Mouse (Mus musculus) embryonic facial prominence, embryonic 12.5 days (tissue): ENCODE measurements around the gene 1700020L24Rik. TPM values are rescaled to one million over a fixed set of nuclear protein-coding genes. Genes with fewer than 3 reads are reported as not detected.

ENCODE experiments used
- ATAC-seq: fragments of 200-750 bp; cut with Nextera tagmentation; 2 replicates; pipeline ENCODE4 v1.8.0; 2017; ENCODE audit not compliant: insufficient number of reproducible peaks, insufficient read depth, low FRiP score, low TSS enrichment
- H3K27ac ChIP-seq: fragments of 300-500 bp; sonication (generic); 2 replicates; pipeline ENCODE4 v1.5.1; 2016; ENCODE audit warnings: mild to moderate bottlenecking
- H3K27me3 ChIP-seq: fragments of 300-500 bp; sonication (generic); 2 replicates; pipeline ENCODE4 v1.6.1; 2016; ENCODE audit warnings: mild to moderate bottlenecking, moderate library complexity
- H3K36me3 ChIP-seq: fragments of 300-500 bp; sonication (generic); 2 replicates; pipeline ENCODE4 v1.6.1; 2016; ENCODE audit warnings: mild to moderate bottlenecking
- H3K4me1 ChIP-seq: fragments of 300-500 bp; sonication (generic); 2 replicates; pipeline ENCODE4 v1.6.1; 2016
- H3K4me2 ChIP-seq: fragments of 300-500 bp; sonication (generic); replicated peaks from 2 replicates; pipeline ENCODE4 v1.6.1; 2016; ENCODE audit warnings: mild to moderate bottlenecking, moderate library complexity
- H3K4me3 ChIP-seq: fragments of 300-500 bp; sonication (generic); 2 replicates; pipeline ENCODE4 v1.5.1; 2016; ENCODE audit warnings: mild to moderate bottlenecking
- H3K9ac ChIP-seq: fragments of 300-500 bp; sonication (generic); 2 replicates; pipeline ENCODE4 v1.6.1; 2016; ENCODE audit warnings: mild to moderate bottlenecking, moderate library complexity
- H3K9me3 ChIP-seq: fragments of 300-500 bp; sonication (generic); 2 replicates; pipeline ENCODE4 v1.6.1; 2016; ENCODE audit warnings: mild to moderate bottlenecking, moderate library complexity
- WGBS: fragments of 180-500 bp; shearing (Covaris S2); methylation state at CpG from one replicate; pipeline ENCODE4 v1.1.7; 2016; 5-methylcytosine and 5-hydroxymethylcytosine counted together
- polyA plus RNA-seq: library from polyadenylated mRNA; unstranded; fragments of >200 nt; fragmentation: Nextera tagmentation; extraction: Ambion mirVana; gene quantifications from 2 replicates; pipeline ENCODE4 v1.2.1, GENCODE M21; 2016

Gene 1700020L24Rik
- polyA plus RNA-seq, 1 experiment from 2014 or later = 0.60 TPM

- Histone ChIP-seq H3K9ac (0 out of 2 replicates have a peak overlapping the region, but pooled peaks have one; percentile 59), H3K4me3 (no peak overlapping the region), H3K4me2 (peak overlapping the region; percentile 86), H3K27me3 (peaks cover 50% of the 10 kb centered on the region), H3K4me1 (peaks cover 10% of the 10 kb centered on the region; the same call in 1 of the 2 replicates), H3K36me3 (no peaks in the 10 kb centered on the region), H3K27ac (no peak overlapping the region), H3K9me3 (no peaks in the 10 kb centered on the region)
- 33% methylated on average over 6 of the region's 7 CpGs for WGBS
- ATAC-seq = no peak
Observed at GRCm38 (mm10) chr11:83441235-83441634, 3.8 kb downstream of the 1700020L24Rik start.

GRCm38 (mm10) chr11:83442596-83443267 is 5.3 kb downstream of the 1700020L24Rik start:
- 12% methylated on average over 29 of the region's 29 CpGs for WGBS
- ATAC-seq = no peak

GRCm38 (mm10) chr11:83443824-83444223 is 6.3 kb downstream of the 1700020L24Rik start:
- H3K4me3 ChIP-seq = no peak overlapping the region
- 7% methylated on average over 7 of the region's 7 CpGs for WGBS
- no peak overlapping the region for H3K9ac ChIP-seq
- no peaks in the 10 kb centered on the region for H3K36me3 ChIP-seq
- H3K4me2 ChIP-seq = no peak overlapping the region
- H3K4me1 ChIP-seq = peaks cover 19% of the 10 kb centered on the region
- peaks cover 56% of the 10 kb centered on the region for H3K27me3 ChIP-seq
- no peak for ATAC-seq
- no peak overlapping the region for H3K27ac ChIP-seq
- no peaks in the 10 kb centered on the region for H3K9me3 ChIP-seq

More at GRCm38 (mm10) chr11:83442596-83443267, 5.3 kb downstream of the 1700020L24Rik start:
- Histone ChIP-seq H3K4me1 (peaks cover 10% of the 10 kb centered on the region; the same call in 1 of the 2 replicates), H3K9me3 (no peaks in the 10 kb centered on the region), H3K27me3 (peaks cover 56% of the 10 kb centered on the region), H3K4me2 (peak overlapping the region; percentile 40), H3K4me3 (0 out of 2 replicates have a peak overlapping the region, but pooled peaks have one; percentile 13), H3K9ac (no peak overlapping the region), H3K36me3 (no peaks in the 10 kb centered on the region), H3K27ac (no peak overlapping the region)

GRCm38 (mm10) chr11:83445001-83445400 is 7.5 kb downstream of the 1700020L24Rik start:
- ATAC-seq = no peak
- H3K4me3 ChIP-seq = 0 out of 2 replicates have a peak overlapping the region, but pooled peaks have one; percentile 2

GRCm38 (mm10) chr11:83447612-83448011 is 10.1 kb downstream of the 1700020L24Rik start:
- H3K27me3 ChIP-seq = peaks cover 38% of the 10 kb centered on the region
- no peak overlapping the region for H3K27ac ChIP-seq
- H3K4me2 ChIP-seq = no peak overlapping the region
- no peaks in the 10 kb centered on the region for H3K36me3 ChIP-seq
- H3K4me1 ChIP-seq = peaks cover 25% of the 10 kb centered on the region
- no peak overlapping the region for H3K4me3 ChIP-seq
- H3K9me3 ChIP-seq = no peaks in the 10 kb centered on the region
- no peak overlapping the region for H3K9ac ChIP-seq
- 57% methylated on average over 10 of the region's 10 CpGs for WGBS
- ATAC-seq = no peak

More at GRCm38 (mm10) chr11:83445001-83445400, 7.5 kb downstream of the 1700020L24Rik start:
- no peaks in the 10 kb centered on the region for H3K9me3 ChIP-seq
- peaks cover 25% of the 10 kb centered on the region for H3K4me1 ChIP-seq
- H3K27me3 ChIP-seq = peaks cover 56% of the 10 kb centered on the region
- 25% methylated on average over 19 of the region's 19 CpGs for WGBS
- peak overlapping the region; percentile 42 for H3K4me2 ChIP-seq
- no peak overlapping the region for H3K27ac ChIP-seq
- H3K36me3 ChIP-seq = no peaks in the 10 kb centered on the region
- H3K9ac ChIP-seq = 0 out of 2 replicates have a peak overlapping the region, but pooled peaks have one; percentile 5

- Histone ChIP-seq H3K36me3 (no peaks in the 10 kb centered on the region), H3K9ac (no peak overlapping the region; the same call in 1 of the 2 replicates), H3K4me3 (no peak overlapping the region), H3K4me2 (no peak overlapping the region), H3K4me1 (peaks cover 22% of the 10 kb centered on the region), H3K9me3 (no peaks in the 10 kb centered on the region), H3K27me3 (peaks cover 31% of the 10 kb centered on the region), H3K27ac (peak overlapping the region; percentile 50)
- WGBS = 26% methylated on average over 16 of the region's 16 CpGs
- ATAC-seq = no peak
Observed at GRCm38 (mm10) chr11:83448021-83448926, 10.8 kb downstream of the 1700020L24Rik start.

- H3K9ac ChIP-seq = no peak overlapping the region
- H3K36me3 ChIP-seq = no peaks in the 10 kb centered on the region
- H3K4me1 ChIP-seq = peaks cover 22% of the 10 kb centered on the region
- H3K27me3 ChIP-seq = peaks cover 25% of the 10 kb centered on the region
- peak overlapping the region; percentile 50; the same call in 1 of the 2 replicates for H3K27ac ChIP-seq
- no peaks in the 10 kb centered on the region for H3K9me3 ChIP-seq
- no peak overlapping the region for H3K4me3 ChIP-seq
- H3K4me2 ChIP-seq = no peak overlapping the region
- ATAC-seq = no peak
Observed at GRCm38 (mm10) chr11:83448927-83449236, 11.4 kb downstream of the 1700020L24Rik start.

GRCm38 (mm10) chr11:83449298-83449697 is 11.8 kb downstream of the 1700020L24Rik start:
- Histone ChIP-seq H3K4me3 (no peak overlapping the region), H3K36me3 (no peaks in the 10 kb centered on the region), H3K27me3 (peaks cover 21% of the 10 kb centered on the region), H3K27ac (no peak overlapping the region), H3K4me1 (peaks cover 22% of the 10 kb centered on the region), H3K9me3 (no peaks in the 10 kb centered on the region), H3K4me2 (no peak overlapping the region), H3K9ac (no peak overlapping the region)
- ATAC-seq = no peak
- 18% methylated on average over 4 of the region's 4 CpGs for WGBS

GRCm38 (mm10) chr11:83450550-83450949 is 13.1 kb downstream of the 1700020L24Rik start:
- peaks cover 8% of the 10 kb centered on the region for H3K27me3 ChIP-seq
- peaks cover 20% of the 10 kb centered on the region for H3K4me1 ChIP-seq
- H3K4me3 ChIP-seq = no peak overlapping the region
- no peak overlapping the region for H3K27ac ChIP-seq
- no peak overlapping the region for H3K4me2 ChIP-seq
- ATAC-seq = no peak
- H3K36me3 ChIP-seq = no peaks in the 10 kb centered on the region
- 32% methylated on average over 1 of the region's 1 CpGs for WGBS
- H3K9me3 ChIP-seq = no peaks in the 10 kb centered on the region
- H3K9ac ChIP-seq = no peak overlapping the region

GRCm38 (mm10) chr11:83451281-83451680 is 13.8 kb downstream of the 1700020L24Rik start:
- peaks cover 6% of the 10 kb centered on the region for H3K27me3 ChIP-seq
- no peak for ATAC-seq
- peaks cover 20% of the 10 kb centered on the region for H3K4me1 ChIP-seq
- no peaks in the 10 kb centered on the region for H3K36me3 ChIP-seq
- H3K4me2 ChIP-seq = no peak overlapping the region
- H3K9me3 ChIP-seq = no peaks in the 10 kb centered on the region
- H3K9ac ChIP-seq = no peak overlapping the region
- WGBS = 81% methylated on average over 10 of the region's 10 CpGs
- no peak overlapping the region for H3K4me3 ChIP-seq
- H3K27ac ChIP-seq = no peak overlapping the region

- Histone ChIP-seq H3K27ac (no peak overlapping the region), H3K4me2 (no peak overlapping the region), H3K36me3 (no peaks in the 10 kb centered on the region), H3K9me3 (no peaks in the 10 kb centered on the region), H3K9ac (no peak overlapping the region), H3K4me1 (peaks cover 5% of the 10 kb centered on the region), H3K4me3 (no peak overlapping the region), H3K27me3 (no peaks in the 10 kb centered on the region)
- 19% methylated on average over 4 of the region's 4 CpGs for WGBS
- ATAC-seq = no peak
Observed at GRCm38 (mm10) chr11:83454548-83454947, 17.1 kb downstream of the 1700020L24Rik start.
